Mouse (Mus musculus) stomach, postnatal 0 days (tissue): ENCODE data around the gene Rassf6. TPM values are rescaled to one million over a fixed set of nuclear protein-coding genes. Genes with fewer than 3 reads are reported as not detected.

ENCODE experiments used
- ATAC-seq: fragments of 200-750 bp; cut with Nextera tagmentation; 2 replicates; pipeline ENCODE4 v1.8.0; 2017; ENCODE audit not compliant: low FRiP score, low TSS enrichment
- DNase-seq: peaks from one replicate; pipeline ENCODE4 v3.0.0-alpha.2; 2016; ENCODE audit warnings: low spot score
- H3K27ac ChIP-seq: fragments of 300-500 bp; sonication (generic); replicated peaks from 2 replicates; pipeline ENCODE4 v1.5.1; 2014; ENCODE audit warnings: mild to moderate bottlenecking, control low read depth
- H3K27me3 ChIP-seq: fragments of 300-500 bp; sonication (generic); 2 replicates; pipeline ENCODE4 v1.6.1; 2014; ENCODE audit warnings: low read length; ENCODE audit not compliant: control insufficient read depth, insufficient read depth
- H3K36me3 ChIP-seq: fragments of 300-500 bp; sonication (generic); 2 replicates; pipeline ENCODE4 v1.6.1; 2014; ENCODE audit warnings: low read length, mixed read lengths; ENCODE audit not compliant: control insufficient read depth, insufficient read depth
- H3K4me1 ChIP-seq: fragments of 300-500 bp; sonication (generic); replicated peaks from 2 replicates; pipeline ENCODE4 v1.6.1; 2014; ENCODE audit warnings: antibody characterized with exemption; ENCODE audit not compliant: control insufficient read depth, insufficient read depth
- H3K4me2 ChIP-seq: fragments of 300-500 bp; sonication (generic); replicated peaks from 2 replicates; pipeline ENCODE4 v1.6.1; 2014; ENCODE audit warnings: low read depth, mild to moderate bottlenecking, control low read depth, moderate library complexity
- H3K4me3 ChIP-seq: fragments of 300-500 bp; sonication (generic); 2 replicates; pipeline ENCODE4 v1.5.1; 2014; ENCODE audit warnings: low read depth, low read length, control low read depth
- H3K9ac ChIP-seq: fragments of 300-500 bp; sonication (generic); 2 replicates; pipeline ENCODE4 v1.6.1; 2014; ENCODE audit warnings: mild to moderate bottlenecking, low read length, control low read depth, mixed read lengths
- H3K9me3 ChIP-seq: fragments of 300-500 bp; sonication (generic); 2 replicates; pipeline ENCODE4 v1.6.1; 2016; ENCODE audit warnings: low read length; ENCODE audit not compliant: control insufficient read depth
- CTCF ChIP-seq: IDR thresholded peaks from 2 replicates; pipeline ENCODE4 v1.5.1; 2016; ENCODE audit warnings: antibody characterized with exemption, low read depth, mild to moderate bottlenecking, moderate library complexity
- EP300 ChIP-seq: optimal IDR thresholded peaks from 2 replicates; pipeline ENCODE3; 2016; ENCODE audit warnings: antibody characterized with exemption
- WGBS: fragments of 180-500 bp; shearing (Covaris S2); extraction: QIAGEN DNeasy Blood & Tissue Kit; methylation state at CpG from one replicate; pipeline ENCODE4 v1.1.7; 2014; 5-methylcytosine and 5-hydroxymethylcytosine counted together
- polyA plus RNA-seq: library from polyadenylated mRNA; unstranded; fragments of >200 nt; fragmentation: Nextera tagmentation; extraction: Ambion mirVana; gene quantifications from 2 replicates; pipeline ENCODE4 v1.2.1, GENCODE M21; 2015

Gene Rassf6
- polyA plus RNA-seq, 1 experiment from 2014 or later: 14.5 TPM

DNA sequence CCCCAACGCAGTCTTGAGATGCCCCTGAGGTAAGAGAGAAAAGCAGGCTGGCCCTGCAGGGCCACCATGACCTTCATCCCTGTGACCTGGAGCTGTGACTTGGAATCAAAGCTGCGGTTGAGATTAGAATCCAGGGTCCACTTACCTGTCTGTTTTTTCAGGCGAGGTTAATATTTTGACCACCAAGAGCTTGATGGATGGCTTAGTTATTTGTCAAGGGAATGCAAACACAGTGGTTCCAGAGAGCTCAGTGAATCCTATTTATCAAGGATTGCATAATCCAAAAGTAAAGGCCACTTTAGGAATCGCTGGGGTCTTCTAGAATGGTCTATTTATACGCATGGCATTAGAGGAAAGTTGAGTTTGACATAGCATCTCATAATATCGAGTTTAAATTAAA, 58.3 kb downstream of the Rassf6 start:
- Histone ChIP-seq H3K4me2 (no peak overlapping the region), H3K4me3 (no peak overlapping the region)

DNA sequence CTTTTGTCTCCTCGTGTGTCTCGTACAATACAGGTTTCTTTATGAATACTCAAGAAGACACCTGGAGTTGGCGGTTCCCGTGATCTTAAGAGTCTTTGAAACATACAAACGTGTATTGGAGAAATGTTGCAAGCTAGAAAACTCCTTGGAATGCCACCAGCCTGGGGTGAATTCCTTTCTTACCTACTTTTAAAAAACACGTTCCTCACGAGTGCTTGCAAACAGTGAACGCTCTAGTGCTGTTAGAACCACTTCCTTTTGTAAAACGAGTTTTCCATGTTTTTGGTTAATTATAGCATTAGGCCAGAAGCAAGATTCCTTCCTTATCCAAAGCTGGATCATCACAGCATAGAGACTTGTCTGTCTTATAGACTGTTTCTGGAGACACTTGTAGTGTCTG, 60.9 kb downstream of the Rassf6 start:
- H3K27ac ChIP-seq: no peak overlapping the region
- ATAC-seq (no peak), DNase-seq (no peak)
- 86% methylated on average over 9 of the region's 9 CpGs for WGBS
- TF ChIP-seq CTCF (no peak), EP300 (no peak)
- no peaks in the 10 kb centered on the region for H3K27me3 ChIP-seq
- no peak overlapping the region for H3K9ac ChIP-seq
- H3K4me2 ChIP-seq: no peak overlapping the region
- H3K4me1 ChIP-seq: no peaks in the 10 kb centered on the region
- no peaks in the 10 kb centered on the region for H3K9me3 ChIP-seq
- no peak overlapping the region for H3K4me3 ChIP-seq
- no peaks in the 10 kb centered on the region for H3K36me3 ChIP-seq

More for the DNA sequence above, 58.3 kb downstream of the Rassf6 start:
- no peak overlapping the region for H3K27ac ChIP-seq
- DNase-seq (no peak), ATAC-seq (no peak)
- no peak overlapping the region for H3K9ac ChIP-seq
- WGBS: 56% methylated on average over 6 of the region's 6 CpGs
- no peaks in the 10 kb centered on the region for H3K36me3 ChIP-seq
- TF ChIP-seq EP300 (no peak), CTCF (no peak)
- H3K4me1 ChIP-seq: no peaks in the 10 kb centered on the region
- no peaks in the 10 kb centered on the region for H3K9me3 ChIP-seq
- no peaks in the 10 kb centered on the region for H3K27me3 ChIP-seq

DNA sequence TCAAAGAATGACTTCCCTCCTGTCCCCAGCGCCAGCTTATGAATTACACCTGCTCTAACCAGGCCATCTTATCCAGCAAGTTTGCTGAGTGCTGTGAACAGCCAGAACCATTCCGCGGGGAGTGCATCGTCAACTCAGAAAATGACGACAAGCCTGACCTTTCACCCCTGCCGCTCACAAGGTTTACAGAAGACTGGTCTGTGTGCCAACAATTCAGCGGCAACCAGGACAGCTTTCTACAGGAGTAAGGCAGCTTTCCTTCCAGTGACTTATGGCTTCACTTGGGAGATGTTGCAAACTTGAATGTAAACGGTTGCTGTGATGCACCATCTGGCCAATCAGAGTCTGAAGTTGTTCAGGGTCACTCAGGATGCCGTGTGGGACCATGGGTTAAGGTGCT, 62.7 kb downstream of the Rassf6 start:
- Histone ChIP-seq H3K9me3 (no peaks in the 10 kb centered on the region), H3K4me3 (no peak overlapping the region), H3K4me2 (no peak overlapping the region), H3K9ac (no peak overlapping the region), H3K4me1 (no peaks in the 10 kb centered on the region), H3K36me3 (no peaks in the 10 kb centered on the region), H3K27me3 (no peaks in the 10 kb centered on the region), H3K27ac (no peak overlapping the region)
- 23% methylated on average over 9 of the region's 9 CpGs for WGBS
- TF ChIP-seq EP300: no peak
- TF ChIP-seq CTCF: no peak
- ATAC-seq (peak; percentile 53; the same call in 1 of the 2 replicates), DNase-seq (peak; percentile 39)

DNA sequence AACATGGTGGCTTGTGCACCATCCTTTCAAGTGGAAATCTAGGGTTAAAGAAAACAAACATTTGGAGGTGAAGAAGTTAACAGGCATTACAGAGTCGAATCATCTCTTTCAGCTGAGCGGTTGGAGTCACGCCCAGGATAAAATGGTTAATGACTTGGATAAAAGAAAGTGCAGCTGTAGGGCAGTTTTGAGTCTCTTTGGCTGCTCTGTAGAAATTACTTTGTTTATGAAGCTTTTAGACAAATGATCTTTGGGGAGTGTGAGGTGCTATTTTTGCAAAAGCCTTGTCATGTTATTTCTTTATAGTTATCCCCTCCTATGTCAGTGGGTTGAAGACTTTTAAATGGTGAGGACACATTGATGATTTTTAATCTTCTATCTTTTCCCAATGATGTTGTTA, 69.2 kb downstream of the Rassf6 start:
- H3K27ac ChIP-seq: no peak overlapping the region
- no peak overlapping the region for H3K4me2 ChIP-seq
- H3K4me1 ChIP-seq: 0 out of 2 replicates have a peak, but pooled peaks cover 3% of the 10 kb centered on the region
- no peaks in the 10 kb centered on the region for H3K9me3 ChIP-seq
- no peak overlapping the region for H3K4me3 ChIP-seq
- no peaks in the 10 kb centered on the region for H3K36me3 ChIP-seq
- ATAC-seq: no peak
- no peak for TF ChIP-seq CTCF
- no peak for TF ChIP-seq EP300
- no peak for DNase-seq
- no peak overlapping the region for H3K9ac ChIP-seq
- H3K27me3 ChIP-seq: no peaks in the 10 kb centered on the region
- WGBS: 15% methylated on average over 3 of the region's 3 CpGs

DNA sequence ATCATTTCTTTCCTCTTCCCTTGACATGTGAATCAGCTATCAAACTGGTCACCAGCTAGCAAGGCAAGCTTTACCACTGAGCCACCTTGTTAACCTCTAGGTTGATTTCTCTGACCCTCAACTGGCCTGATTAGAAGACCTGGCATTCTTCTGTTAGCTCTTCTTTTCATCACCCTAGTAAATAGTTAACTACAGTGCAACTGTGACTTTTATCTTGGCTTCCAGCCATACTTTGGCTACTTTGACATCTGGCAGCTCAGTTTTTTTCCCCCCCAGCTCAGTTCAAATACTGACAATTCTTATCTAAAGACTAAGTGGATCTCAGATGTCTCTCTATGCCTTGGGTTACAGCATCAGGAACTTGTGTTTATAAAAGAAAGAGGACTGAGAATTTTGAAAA, 72.1 kb downstream of the Rassf6 start:
- Histone ChIP-seq H3K4me1 (0 out of 2 replicates have a peak, but pooled peaks cover 3% of the 10 kb centered on the region), H3K27me3 (no peaks in the 10 kb centered on the region), H3K27ac (no peak overlapping the region), H3K9me3 (no peaks in the 10 kb centered on the region), H3K4me2 (no peak overlapping the region), H3K4me3 (no peak overlapping the region), H3K36me3 (no peaks in the 10 kb centered on the region), H3K9ac (no peak overlapping the region)
- peak; percentile 42; the same call in 1 of the 2 replicates for ATAC-seq
- no peak for DNase-seq
- no peak for TF ChIP-seq EP300
- TF ChIP-seq CTCF: no peak

DNA sequence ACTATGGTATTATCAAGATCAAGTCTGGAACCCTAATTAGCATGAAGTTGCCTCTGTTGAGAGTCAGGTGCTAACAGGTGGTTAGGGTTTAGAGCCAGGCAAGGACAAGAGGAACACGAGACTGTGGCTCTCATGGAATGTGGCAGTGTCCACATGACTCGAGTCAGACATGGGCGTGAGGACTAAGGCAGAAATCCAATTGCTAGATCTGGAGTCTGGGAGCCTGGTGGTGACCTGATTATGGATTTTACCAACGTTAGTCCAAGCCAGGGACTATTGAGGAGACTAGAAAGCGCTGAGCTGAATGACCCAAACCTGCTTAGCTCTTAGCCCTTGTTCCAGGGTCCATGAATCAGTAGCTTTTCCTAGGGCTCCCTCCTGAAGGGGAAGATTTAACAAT, 72.7 kb downstream of the Rassf6 start:
- ATAC-seq (0 out of 2 replicates have a peak, but pooled peaks have one; percentile 32), DNase-seq (no peak)
- H3K9me3 ChIP-seq: no peaks in the 10 kb centered on the region
- no peak overlapping the region for H3K9ac ChIP-seq
- 0 out of 2 replicates have a peak, but pooled peaks cover 3% of the 10 kb centered on the region for H3K4me1 ChIP-seq
- no peak overlapping the region for H3K4me2 ChIP-seq
- WGBS: 62% methylated on average over 5 of the region's 5 CpGs
- H3K27me3 ChIP-seq: no peaks in the 10 kb centered on the region
- no peak overlapping the region for H3K4me3 ChIP-seq
- no peak overlapping the region for H3K27ac ChIP-seq
- TF ChIP-seq EP300 (no peak), CTCF (no peak)
- no peaks in the 10 kb centered on the region for H3K36me3 ChIP-seq
